Mouse (Mus musculus) heart, embryonic 11.5 days (tissue): ENCODE measurements at regions not wholly inside any gene's neighbourhood (a gene's known extent, or its start where the extent isn't known, plus 50 kb on each side); places are given as distances from the start of the nearest gene placed in this dataset.

ENCODE experiments used
- ATAC-seq: fragments of 200-750 bp; cut with Nextera tagmentation; replicated peaks from 2 replicates; pipeline ENCODE4 v1.8.0; 2017; ENCODE audit warnings: moderate library complexity; ENCODE audit not compliant: insufficient number of reproducible peaks, low FRiP score, low TSS enrichment
- H3K27ac ChIP-seq: fragments of 300-500 bp; sonication (generic); 2 replicates; pipeline ENCODE4 v1.5.1; 2014; ENCODE audit warnings: mild to moderate bottlenecking, low read depth, low read length
- H3K27me3 ChIP-seq: fragments of 300-500 bp; sonication (generic); 2 replicates; pipeline ENCODE4 v1.6.1; 2014; ENCODE audit warnings: mild to moderate bottlenecking, low read length, mixed read lengths; ENCODE audit not compliant: control insufficient read depth, insufficient read depth
- H3K36me3 ChIP-seq: fragments of 300-500 bp; sonication (generic); 2 replicates; pipeline ENCODE4 v1.6.1; 2014; ENCODE audit warnings: mild to moderate bottlenecking, low read length, moderate library complexity, mixed read lengths; ENCODE audit not compliant: control insufficient read depth, insufficient read depth
- H3K4me1 ChIP-seq: fragments of 300-500 bp; sonication (generic); 2 replicates; pipeline ENCODE4 v1.6.1; 2014; ENCODE audit warnings: low read length; ENCODE audit not compliant: control insufficient read depth, insufficient read depth
- H3K4me2 ChIP-seq: fragments of 300-500 bp; sonication (generic); 2 replicates; pipeline ENCODE4 v1.6.1; 2014; ENCODE audit warnings: mild to moderate bottlenecking, moderate library complexity
- H3K4me3 ChIP-seq: fragments of 300-500 bp; sonication (generic); 2 replicates; pipeline ENCODE4 v1.5.1; 2014; ENCODE audit warnings: low read depth, low read length
- H3K9ac ChIP-seq: fragments of 300-500 bp; sonication (generic); 2 replicates; pipeline ENCODE4 v1.6.1; 2014; ENCODE audit warnings: mild to moderate bottlenecking, low read depth, low read length, moderate library complexity
- H3K9me3 ChIP-seq: fragments of 300-500 bp; sonication (generic); replicated peaks from 2 replicates; pipeline ENCODE4 v1.6.1; 2016; ENCODE audit warnings: low read length; ENCODE audit not compliant: control insufficient read depth
- WGBS: fragments of 180-500 bp; shearing (Covaris S2); extraction: QIAGEN DNeasy Blood & Tissue Kit; methylation state at CpG from one replicate; pipeline ENCODE4 v1.1.7; 2014; ENCODE audit not compliant: insufficient replicate concordance; 5-methylcytosine and 5-hydroxymethylcytosine counted together

- Histone ChIP-seq H3K4me2 (no peak overlapping the region), H3K4me3 (no peak overlapping the region), H3K27ac (no peak overlapping the region), H3K9me3 (no peaks in the 10 kb centered on the region), H3K27me3 (peaks cover 14% of the 10 kb centered on the region), H3K36me3 (no peaks in the 10 kb centered on the region), H3K4me1 (peaks cover 2% of the 10 kb centered on the region; the same call in 1 of the 2 replicates), H3K9ac (no peak overlapping the region)
- ATAC-seq = no peak
- WGBS = 8% methylated on average over 26 of the region's 26 CpGs
These were observed 76.0 kb upstream of the Fzd10 start for GRCm38 (mm10) chr5:128524377-128525280.

- WGBS = 40% methylated on average over 5 of the region's 5 CpGs
- Histone ChIP-seq H3K36me3 (no peaks in the 10 kb centered on the region), H3K9me3 (no peaks in the 10 kb centered on the region), H3K4me2 (no peak overlapping the region), H3K9ac (no peak overlapping the region), H3K4me1 (peaks cover 2% of the 10 kb centered on the region; the same call in 1 of the 2 replicates), H3K4me3 (no peak overlapping the region), H3K27me3 (peaks cover 14% of the 10 kb centered on the region), H3K27ac (no peak overlapping the region)
- no peak for ATAC-seq
These were observed 78.0 kb upstream of the Fzd10 start for GRCm38 (mm10) chr5:128522667-128523066.

- no peak overlapping the region for H3K4me2 ChIP-seq
- 54% methylated on average over 8 of the region's 8 CpGs for WGBS
These were observed 83.3 kb upstream of the Fzd10 start for GRCm38 (mm10) chr5:128517336-128517735.

GRCm38 (mm10) chr5:128515343-128515742 is 82.5 kb upstream of the Tmem132d start:
- no peaks in the 10 kb centered on the region for H3K36me3 ChIP-seq
- peaks cover 1% of the 10 kb centered on the region; the same call in 1 of the 2 replicates for H3K27me3 ChIP-seq
- no peak overlapping the region for H3K4me3 ChIP-seq
- no peaks in the 10 kb centered on the region for H3K4me1 ChIP-seq
- no peak overlapping the region for H3K9ac ChIP-seq
- no peak overlapping the region for H3K4me2 ChIP-seq
- H3K27ac ChIP-seq = no peak overlapping the region
- no peaks in the 10 kb centered on the region for H3K9me3 ChIP-seq
- 2% methylated on average over 2 of the region's 2 CpGs for WGBS
- ATAC-seq = no peak

More at GRCm38 (mm10) chr5:128517336-128517735, 83.3 kb upstream of the Fzd10 start:
- no peak overlapping the region for H3K27ac ChIP-seq
- no peaks in the 10 kb centered on the region for H3K4me1 ChIP-seq
- no peak for ATAC-seq
- H3K27me3 ChIP-seq = peaks cover 3% of the 10 kb centered on the region; the same call in 1 of the 2 replicates
- no peaks in the 10 kb centered on the region for H3K36me3 ChIP-seq
- H3K9me3 ChIP-seq = no peaks in the 10 kb centered on the region
- H3K4me3 ChIP-seq = no peak overlapping the region
- no peak overlapping the region for H3K9ac ChIP-seq

- 74% methylated on average over 14 of the region's 14 CpGs for WGBS
These were observed 80.4 kb upstream of the Tmem132d start for GRCm38 (mm10) chr5:128513261-128513660.

GRCm38 (mm10) chr5:128512606-128513005 is 79.7 kb upstream of the Tmem132d start:
- H3K4me1 ChIP-seq = no peaks in the 10 kb centered on the region
- H3K27me3 ChIP-seq = no peaks in the 10 kb centered on the region; the same call in 1 of the 2 replicates
- no peak overlapping the region for H3K27ac ChIP-seq
- WGBS = 83% methylated on average over 9 of the region's 9 CpGs
- no peak overlapping the region for H3K4me2 ChIP-seq
- H3K36me3 ChIP-seq = no peaks in the 10 kb centered on the region
- ATAC-seq = no peak
- H3K9ac ChIP-seq = no peak overlapping the region
- no peaks in the 10 kb centered on the region for H3K9me3 ChIP-seq
- H3K4me3 ChIP-seq = no peak overlapping the region

More at GRCm38 (mm10) chr5:128513261-128513660, 80.4 kb upstream of the Tmem132d start:
- no peak overlapping the region for H3K4me3 ChIP-seq
- H3K27ac ChIP-seq = no peak overlapping the region
- H3K9me3 ChIP-seq = no peaks in the 10 kb centered on the region
- H3K9ac ChIP-seq = no peak overlapping the region
- no peaks in the 10 kb centered on the region; the same call in 1 of the 2 replicates for H3K27me3 ChIP-seq
- no peak overlapping the region for H3K4me2 ChIP-seq
- H3K4me1 ChIP-seq = no peaks in the 10 kb centered on the region
- H3K36me3 ChIP-seq = no peaks in the 10 kb centered on the region
- no peak for ATAC-seq

- 11% methylated on average over 4 of the region's 4 CpGs for WGBS
- no peaks in the 10 kb centered on the region for H3K36me3 ChIP-seq
- no peak overlapping the region for H3K27ac ChIP-seq
- H3K9me3 ChIP-seq = 0 out of 2 replicates have a peak, but pooled peaks cover 3% of the 10 kb centered on the region
- no peaks in the 10 kb centered on the region for H3K4me1 ChIP-seq
- ATAC-seq = no peak
- H3K27me3 ChIP-seq = no peaks in the 10 kb centered on the region
- no peak overlapping the region for H3K4me3 ChIP-seq
- H3K4me2 ChIP-seq = no peak overlapping the region
- H3K9ac ChIP-seq = no peak overlapping the region
These were observed 71.6 kb upstream of the Tmem132d start for GRCm38 (mm10) chr5:128504502-128504901.

- Histone ChIP-seq H3K27ac (no peak overlapping the region), H3K4me1 (no peaks in the 10 kb centered on the region), H3K27me3 (no peaks in the 10 kb centered on the region), H3K4me2 (no peak overlapping the region), H3K9ac (no peak overlapping the region), H3K9me3 (peaks cover 3% of the 10 kb centered on the region; the same call in 1 of the 2 replicates), H3K36me3 (no peaks in the 10 kb centered on the region), H3K4me3 (no peak overlapping the region)
- 42% methylated on average over 9 of the region's 9 CpGs for WGBS
- no peak for ATAC-seq
These were observed 66.6 kb upstream of the Tmem132d start for GRCm38 (mm10) chr5:128499488-128499887.
